Mouse (Mus musculus): Measurements from ENCODE around the gene Rel.
"Not testable (repeated sequence)": the region's sequence is repeated elsewhere in the genome, so short reads cannot be mapped to it uniquely, and the experiment has no call there.

The Rel gene

DNA sequence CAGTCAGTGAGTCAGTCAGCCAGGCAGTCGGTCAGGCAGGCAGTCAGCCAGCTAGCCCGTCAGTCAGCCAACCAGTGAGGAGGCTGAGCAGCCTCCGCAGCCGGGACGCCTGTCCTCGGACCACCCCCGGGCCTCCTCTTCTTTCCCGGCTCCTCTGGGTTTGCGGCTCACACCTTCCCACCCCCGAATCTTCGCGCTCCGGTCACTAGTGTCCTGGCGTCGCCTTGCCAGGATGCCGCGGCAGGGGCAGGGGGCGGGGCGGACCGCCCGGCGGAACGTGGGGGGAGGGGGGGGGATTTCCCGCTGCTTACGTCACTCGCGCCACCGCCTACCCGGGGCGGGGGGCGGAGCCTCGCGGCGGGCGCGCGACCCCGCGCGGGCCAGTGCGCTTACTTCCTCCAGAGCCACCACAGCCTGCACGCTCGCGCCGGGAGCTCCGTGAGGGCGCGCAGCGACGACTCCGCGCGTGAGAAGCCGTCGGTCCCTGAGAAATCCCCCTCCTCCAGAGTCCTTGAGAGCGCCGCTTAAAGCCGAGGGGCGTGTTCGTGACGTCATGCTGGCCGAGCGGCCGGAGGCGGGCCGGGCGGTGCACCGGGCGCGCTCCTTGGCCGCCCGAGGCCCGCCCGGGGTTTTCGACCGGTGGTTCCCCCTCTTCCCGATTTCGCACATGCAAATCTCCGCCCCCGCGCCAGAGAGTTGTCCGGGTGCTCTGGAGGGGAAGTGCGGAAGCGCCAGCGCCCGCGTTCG lies at the start of gene Rel:
TSS of gene Rel (minus strand) at position 211 of the 747 bp plus-strand sequence.
- peak; percentile 97 for DNase-seq (ENCODE audit: low read depth, low spot score)

DNA sequence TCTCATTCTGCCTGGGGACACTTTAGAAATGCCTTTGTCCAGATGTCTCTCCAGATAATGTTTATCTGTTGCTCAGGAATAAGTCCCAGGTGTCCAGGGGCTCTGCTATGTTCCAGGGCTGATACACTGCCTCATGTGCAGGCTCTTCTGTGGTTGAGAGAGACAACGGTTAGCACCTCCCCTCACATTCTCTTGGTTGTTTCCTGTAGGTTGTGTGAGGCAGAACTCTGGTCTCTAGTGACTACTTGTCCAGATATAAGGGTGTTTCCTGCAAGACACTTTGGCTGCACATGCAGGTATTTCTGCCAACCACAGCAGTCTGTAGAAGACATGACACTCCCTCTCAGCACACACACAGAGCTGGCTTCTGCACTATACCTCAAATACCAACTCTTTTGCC lies 48.0 kb upstream of the Rel start:
- DNase-seq (ENCODE audit: low read depth, low spot score): no peak

DNA sequence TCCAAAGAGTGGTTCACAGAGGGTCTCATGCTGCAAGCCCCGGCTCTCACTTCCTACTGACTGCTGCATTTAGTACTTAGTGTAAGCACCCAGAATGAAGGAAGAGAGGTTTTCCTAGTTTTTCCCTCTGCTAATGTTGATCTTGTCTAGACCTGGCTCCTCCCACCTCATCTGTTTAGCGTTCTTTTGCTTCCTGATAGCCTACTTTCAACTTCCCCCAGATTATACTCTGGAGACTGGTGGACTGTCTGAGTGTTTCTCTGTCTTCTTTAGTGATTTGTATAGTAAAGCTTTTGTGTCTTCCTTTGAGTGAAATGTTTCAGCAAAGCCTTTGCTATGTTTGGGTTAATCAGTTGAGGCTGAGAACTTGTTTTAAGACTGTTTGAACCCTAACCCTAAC lies 40.0 kb upstream of the Rel start:
- DNase-seq (ENCODE audit: low read depth, low spot score): peak; percentile 25

DNA sequence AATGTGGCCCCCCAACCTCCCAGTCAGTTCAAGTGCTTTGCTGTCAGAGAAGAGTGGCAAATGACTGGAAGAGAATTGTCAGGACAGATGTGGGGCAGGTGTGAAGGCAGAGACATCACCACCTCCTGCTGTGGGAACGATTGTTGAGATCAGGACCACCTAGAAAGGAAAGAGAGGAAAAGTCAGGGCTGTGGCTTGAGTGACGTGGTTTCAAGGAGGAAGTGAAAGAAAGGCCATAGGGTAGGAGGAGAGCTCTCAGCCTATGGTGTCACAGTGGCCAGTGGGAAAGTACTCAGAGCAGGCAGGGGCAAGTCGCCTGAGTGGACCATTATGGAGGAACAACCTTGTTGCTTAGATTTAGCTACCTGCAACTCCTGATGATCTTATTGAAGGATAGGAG lies 34.9 kb upstream of the Rel start:
- DNase-seq (ENCODE audit: low read depth, low spot score): peak; percentile 27

DNA sequence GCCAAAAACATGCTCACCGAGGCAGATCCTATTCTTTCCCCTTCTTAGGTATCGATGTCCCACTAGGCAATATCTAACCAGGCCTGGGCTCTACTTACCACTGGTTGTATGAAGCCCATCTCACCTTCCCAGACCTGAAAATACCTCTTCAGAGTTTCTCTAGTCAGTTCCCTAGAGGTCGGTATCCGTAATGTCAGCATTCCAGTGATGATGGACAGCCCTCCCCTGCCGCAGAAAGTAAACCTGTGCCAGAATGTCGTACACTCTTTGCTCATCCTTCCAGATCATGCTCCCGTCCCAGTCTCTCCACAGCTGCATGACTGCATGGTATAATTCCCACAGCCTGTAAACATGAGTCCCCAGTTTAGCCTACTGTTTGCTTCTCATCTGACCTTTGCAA lies 32.4 kb upstream of the Rel start:
- no peak for DNase-seq (ENCODE audit: low read depth, low spot score)

DNA sequence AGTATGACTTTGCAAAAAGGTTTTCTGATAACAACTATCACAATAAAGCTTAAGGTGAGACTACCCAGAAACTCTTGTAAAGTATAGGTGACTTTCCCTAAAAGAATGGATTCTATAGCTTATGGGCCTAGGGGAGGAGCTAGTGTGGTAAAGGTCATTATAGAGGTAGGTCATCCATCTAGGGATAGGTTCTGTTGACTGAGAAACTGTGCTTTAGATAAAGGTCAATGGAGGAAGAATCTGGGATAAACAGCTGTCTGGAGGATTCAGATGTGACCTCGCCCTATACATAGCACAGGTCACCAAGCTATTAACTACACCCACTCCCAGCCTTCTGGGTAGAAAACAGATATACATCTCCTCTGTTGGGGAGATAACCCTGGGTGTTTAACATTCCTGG lies 31.5 kb upstream of the Rel start:
- DNase-seq (ENCODE audit: low read depth, low spot score): no peak

DNA sequence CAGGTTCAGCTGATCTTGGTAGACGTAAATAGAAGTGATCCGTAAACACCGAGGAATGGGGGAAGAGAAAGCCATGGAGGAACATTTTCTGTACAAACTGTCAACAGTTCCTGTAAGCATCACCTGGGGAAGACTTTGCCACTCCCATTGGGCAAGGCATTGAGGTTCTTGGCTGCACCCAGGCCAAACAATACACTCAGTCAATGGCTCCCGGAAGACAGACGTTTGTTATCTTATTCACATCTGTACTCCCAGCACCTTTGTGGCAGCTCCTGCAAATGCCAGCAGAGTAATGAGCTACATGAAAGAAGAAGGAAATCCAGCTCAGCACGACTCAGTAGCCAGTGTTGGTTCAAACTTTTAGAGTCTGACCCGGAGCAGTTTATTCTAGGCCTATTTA lies 31.1 kb upstream of the Rel start:
- no peak for DNase-seq (ENCODE audit: low read depth, low spot score)

DNA sequence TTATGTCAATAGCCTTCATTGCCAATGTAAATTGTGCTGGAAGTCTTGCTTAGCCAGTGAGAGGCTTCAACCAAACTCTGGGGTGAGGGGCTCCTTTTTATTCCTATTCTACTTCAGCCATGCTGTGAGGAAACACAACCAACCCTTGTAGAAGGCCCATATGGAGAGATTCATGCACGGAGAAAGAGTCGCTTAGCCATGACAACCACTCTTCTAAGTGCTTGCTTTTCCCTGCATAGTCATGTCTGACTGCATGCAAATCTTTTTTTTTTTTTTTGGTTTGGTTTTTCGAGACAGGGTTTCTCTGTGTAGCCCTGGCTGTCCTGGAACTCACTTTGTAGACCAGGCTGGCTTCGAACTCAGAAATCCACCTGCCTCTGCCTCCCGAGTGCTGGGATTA lies 12.9 kb upstream of the Rel start:
- DNase-seq (ENCODE audit: low read depth, low spot score): not testable (repeated sequence)

DNA sequence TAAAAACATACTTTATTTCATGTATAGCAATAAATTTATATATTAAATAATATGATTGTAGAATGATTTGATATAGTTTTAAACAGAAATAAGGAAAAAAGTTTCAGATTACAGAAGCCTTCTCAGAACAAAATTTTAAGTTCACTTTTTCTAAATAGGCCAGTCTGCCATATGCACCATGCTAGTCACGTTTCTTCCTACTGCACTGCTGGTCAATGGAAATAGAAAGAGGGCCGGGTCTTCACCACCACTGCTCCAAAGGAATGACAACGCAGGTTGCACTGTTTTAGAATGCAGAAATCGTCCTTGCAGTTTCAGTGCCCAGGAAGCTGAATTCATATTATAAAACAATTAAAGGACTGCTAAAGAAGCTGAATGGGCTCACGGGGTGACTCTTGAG lies 12.3 kb upstream of the Rel start:
- DNase-seq (ENCODE audit: low read depth, low spot score): no peak

DNA sequence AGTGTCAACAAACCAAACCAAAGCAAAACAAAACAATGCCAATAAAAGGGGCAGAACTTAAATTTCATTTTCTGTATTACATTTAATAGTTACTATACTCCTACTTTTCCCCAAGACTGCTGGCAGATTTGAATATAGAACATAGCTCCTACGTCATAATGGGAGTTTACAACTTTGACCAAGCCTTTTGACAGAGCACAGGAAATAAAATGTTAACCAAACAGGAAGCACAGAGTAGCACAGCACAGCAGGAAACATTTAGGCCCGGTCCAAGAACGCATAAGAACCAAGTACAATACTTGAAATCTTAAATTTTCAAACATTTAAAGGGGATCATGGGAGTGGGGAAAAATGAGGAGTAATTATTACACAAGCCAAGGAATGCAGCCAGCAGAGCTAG lies 11.3 kb upstream of the Rel start:
- DNase-seq (ENCODE audit: low read depth, low spot score): no peak

DNA sequence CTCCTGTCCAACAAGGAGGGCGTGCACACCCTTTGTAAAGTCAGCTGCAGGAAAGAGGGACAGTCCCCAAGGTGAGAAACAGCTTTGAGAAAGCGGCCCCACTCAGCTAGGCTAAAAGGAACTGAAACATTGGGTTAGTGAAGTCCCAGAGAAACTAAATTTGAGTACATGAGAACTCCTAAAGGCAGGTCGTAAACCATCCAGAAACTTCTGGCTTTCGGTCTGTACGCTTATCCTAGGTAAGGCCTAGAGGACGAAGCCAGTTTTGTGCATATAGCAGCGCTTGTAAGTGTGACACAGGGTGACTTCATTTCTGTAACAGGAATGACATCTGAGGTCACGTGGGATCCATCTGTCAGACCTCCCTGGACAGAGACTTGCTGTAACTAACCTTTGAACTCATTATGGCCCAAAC lies 8.0 kb upstream of the Rel start:
- DNase-seq (ENCODE audit: low read depth, low spot score): peak; percentile 88

DNA sequence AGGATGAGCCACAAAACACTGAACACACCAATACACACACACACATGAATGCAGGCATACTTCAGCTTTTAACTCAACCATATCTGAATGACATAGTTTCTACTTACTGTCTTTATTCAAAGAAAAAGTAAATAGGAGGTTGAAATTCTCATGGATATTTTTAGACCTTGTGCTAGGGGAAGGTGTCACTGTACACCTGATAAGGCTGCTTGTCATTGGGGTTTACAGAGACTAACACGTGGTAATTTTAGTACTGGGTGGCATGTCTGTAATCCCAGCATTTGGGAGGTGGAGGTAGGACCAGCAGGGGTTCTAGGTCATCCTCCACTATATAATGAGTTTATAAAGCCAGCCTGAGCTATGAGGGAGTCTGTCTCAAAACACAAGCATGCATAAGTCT lies 1.7 kb upstream of the Rel start:
- peak; percentile 23 for DNase-seq (ENCODE audit: low read depth, low spot score)

DNA sequence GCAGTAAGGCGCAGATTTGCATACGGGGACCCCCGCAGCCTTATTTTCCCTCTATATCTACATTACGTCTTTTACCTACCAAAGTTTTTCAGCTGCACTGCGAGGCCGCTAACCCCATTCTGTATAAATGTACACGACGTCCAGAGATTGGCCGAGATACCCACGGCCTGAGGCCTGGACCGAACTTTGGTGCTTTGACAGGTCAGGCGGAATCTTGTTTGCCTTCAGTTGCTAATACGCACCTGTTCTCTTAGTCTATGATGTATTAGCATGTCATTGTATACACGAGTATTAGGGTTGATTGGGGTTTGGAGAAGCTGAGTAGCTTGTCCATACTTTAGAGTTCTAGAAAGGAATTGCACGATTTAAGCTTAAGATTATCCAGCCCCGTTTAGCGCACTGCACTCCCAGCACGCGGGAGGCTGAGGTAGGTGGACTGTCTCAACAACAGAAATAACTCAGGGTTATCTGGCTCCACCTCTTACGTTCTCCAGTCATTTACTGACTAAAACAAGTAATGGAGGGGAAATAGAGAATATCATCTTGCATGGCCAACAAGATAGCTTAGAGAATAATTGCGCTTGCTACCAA lies 832 bp upstream of the Rel start:
- DNase-seq (ENCODE audit: low read depth, low spot score): no peak

DNA sequence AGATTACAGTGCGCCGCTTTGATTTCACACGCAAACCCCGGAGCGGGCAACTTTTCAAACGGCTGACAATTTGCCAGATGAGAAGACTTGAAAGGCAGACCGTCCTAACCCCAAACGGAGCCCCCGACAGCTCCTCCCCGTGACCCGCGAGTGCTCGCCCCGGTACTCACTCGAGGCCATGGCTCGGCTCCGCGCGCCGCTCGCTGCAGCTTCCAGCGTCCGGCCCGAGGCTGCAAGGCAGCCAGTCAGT lies 335 bp downstream of the Rel start:
- no peak for DNase-seq (ENCODE audit: low read depth, low spot score)

DNA sequence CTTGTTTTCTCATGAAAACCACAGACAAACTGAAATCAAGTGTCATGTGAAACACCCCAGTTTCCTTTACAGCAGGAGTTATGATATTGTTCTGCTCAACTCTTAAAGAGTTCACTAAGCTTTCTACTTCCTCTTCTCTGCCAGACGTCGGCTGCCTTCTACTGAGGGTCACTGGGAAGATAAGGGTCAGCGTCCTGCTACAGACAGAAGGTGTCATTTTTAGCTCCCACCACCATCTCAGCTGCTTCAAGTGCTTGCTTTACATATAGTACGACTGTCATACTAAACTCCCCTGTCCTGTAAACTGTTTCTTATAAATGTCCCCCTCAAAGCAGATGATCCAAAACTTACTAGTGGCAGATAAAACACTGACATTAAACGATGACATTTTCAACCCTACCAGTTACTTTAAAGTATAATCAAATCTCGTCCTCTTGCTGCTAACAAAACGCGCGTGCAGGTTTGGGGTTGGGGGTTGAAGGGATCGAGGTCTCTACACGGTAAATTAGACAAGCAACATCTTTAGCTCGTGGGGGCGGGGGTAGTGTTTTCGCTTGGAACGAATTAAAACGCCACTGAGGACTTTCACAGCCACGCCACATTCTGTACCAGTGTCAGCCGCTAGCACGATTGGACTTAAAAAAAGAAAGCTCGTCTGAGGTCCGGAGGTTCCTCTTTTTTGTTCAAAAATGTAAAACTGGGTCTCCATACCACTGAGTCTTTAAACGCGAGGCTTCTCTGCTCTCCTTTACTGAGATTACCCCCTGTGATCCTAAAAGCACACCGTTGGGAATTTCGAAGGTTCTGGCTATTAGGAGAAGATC lies 872 bp downstream of the Rel start:
- DNase-seq (ENCODE audit: low read depth, low spot score): peak; percentile 86

DNA sequence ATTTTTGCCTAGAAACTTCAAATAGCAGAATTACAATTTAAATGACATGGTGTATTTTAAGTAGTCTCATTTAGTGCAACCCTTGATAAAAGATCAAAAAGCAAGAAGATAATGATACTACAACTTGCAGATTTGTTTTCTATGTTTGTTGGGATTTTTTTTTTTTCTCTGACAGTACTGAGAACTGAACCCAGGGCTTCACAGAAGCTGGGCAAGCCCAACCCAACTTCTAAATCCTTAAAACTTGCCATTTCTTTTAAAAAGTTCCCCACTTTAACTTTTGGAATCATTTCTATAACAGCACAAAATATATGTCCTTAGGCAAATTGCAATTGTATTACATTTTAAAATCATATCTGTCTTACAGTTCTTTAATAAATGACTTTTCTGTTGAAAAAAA lies 1.7 kb downstream of the Rel start:
- DNase-seq (ENCODE audit: low read depth, low spot score): peak; percentile 43

DNA sequence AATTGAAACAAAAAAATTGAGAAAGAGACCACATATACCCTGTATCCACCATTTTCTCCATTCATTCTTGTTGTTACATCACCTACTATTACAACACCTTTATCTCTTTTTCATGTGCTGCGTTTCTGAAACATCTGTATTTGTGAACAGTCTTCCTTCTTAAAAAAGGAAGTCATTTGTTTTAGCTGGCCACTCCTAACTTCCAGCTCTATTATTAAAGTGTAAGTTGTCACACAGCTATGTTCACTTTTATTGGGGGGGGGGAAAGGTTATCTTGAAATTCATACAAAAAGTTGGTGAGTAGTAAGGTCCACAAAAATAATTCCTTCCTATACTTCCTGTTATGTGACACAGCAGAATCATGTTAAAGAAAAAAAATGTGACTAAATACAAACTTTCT lies 2.8 kb downstream of the Rel start:
- DNase-seq (ENCODE audit: low read depth, low spot score): peak; percentile 59

DNA sequence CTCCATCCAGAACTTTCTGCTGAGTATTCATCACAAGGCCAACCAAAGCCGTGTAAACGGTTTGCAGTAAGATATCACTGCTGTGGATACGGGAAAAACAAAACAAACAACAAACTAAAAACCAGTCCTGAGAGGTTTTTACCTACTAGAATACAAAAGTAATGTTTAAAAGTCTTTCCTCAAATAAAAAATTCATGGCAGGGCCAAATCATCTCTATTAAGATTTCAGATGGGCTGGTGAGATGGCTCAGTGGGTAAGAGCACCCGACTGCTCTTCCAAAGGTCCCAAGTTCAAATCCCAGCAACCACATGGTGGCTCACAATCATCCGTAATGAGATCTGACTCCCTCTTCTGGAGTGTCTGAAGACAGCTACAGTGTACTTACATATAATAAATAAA lies 3.4 kb downstream of the Rel start:
- DNase-seq (ENCODE audit: low read depth, low spot score): not testable (repeated sequence)

DNA sequence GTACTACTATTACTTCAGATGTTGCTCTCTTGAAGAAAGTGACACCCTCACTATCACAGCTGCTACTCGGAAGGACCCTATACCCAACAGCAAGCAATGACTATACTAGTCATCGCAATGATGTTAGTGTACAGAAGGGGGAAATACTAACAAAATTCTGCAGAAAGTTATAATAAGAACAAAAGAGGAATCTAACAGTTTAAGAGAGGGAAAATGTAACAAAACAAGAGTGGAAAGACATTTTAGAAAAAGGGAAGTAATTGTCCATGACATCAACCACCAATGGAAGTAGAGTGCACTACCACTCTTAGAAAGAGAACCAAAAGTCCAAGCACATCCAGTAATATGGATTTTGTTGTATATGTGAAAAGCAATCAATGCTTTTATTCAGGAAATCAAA lies 8.1 kb downstream of the Rel start:
- DNase-seq (ENCODE audit: low read depth, low spot score): no peak

DNA sequence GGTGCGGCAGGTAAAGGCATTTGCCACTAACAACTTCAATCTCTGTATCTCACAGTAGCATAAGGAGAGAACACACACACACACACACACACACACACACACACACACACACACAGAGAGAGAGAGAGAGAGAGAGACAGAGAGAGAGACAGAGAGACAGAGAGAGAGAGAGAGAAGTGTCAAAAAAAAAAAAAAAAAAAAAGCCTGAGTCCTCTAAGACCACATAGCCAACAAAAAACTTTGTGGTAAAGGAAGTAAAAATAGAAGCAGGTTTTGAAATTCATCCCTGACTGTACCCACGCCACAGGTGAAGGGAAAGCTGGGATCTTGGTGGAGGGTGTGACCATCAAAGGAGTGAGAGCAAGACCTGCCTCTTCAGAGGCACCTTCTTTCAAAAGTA lies 12.6 kb downstream of the Rel start:
- no peak for DNase-seq (ENCODE audit: low read depth, low spot score)

DNA sequence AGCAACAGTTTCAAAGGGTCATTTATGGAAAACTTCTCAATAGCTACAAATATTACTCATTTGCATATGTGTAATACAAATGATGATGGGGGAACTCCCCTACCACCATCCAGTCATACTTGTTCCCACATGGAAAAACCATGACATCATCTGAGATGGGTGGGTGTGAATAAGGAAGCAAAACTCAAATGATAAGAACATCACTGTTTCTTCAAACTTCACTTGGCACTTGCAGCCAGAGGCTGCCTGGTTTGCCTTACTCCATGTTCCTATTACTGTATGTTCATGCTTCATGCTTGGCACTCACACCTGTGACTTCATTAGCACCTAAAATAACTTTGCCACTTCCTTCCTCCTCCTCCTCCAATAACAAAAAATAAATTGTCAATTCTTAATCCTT lies 16.4 kb downstream of the Rel start:
- peak; percentile 33 for DNase-seq (ENCODE audit: low read depth, low spot score)

DNA sequence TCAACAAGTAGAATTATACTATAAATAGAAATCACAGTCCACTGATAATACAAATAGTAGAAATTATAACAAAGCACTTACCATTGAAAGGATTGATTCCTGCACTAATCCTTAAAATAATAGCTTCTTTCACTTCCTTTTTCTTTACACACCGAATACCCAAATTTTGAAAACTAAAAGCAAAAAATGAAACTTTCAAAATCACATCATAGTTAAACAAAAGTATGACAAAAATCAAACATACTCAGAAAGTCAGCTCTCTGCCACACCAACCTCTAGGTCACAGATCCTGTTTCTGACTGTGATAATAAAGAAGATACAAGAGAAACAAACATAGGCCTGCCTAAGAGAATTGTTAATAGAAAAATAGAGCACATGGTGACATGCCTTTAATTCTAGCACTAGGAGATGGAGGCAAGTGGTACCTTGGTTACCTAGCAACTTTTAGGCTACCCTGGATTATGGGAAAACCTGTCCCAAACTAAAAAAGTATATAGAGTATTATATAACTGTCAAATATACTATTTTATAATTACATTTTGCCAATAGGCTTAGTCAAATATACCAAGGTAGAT lies 17.5 kb downstream of the Rel start:
- peak; percentile 26 for DNase-seq (ENCODE audit: low read depth, low spot score)

DNA sequence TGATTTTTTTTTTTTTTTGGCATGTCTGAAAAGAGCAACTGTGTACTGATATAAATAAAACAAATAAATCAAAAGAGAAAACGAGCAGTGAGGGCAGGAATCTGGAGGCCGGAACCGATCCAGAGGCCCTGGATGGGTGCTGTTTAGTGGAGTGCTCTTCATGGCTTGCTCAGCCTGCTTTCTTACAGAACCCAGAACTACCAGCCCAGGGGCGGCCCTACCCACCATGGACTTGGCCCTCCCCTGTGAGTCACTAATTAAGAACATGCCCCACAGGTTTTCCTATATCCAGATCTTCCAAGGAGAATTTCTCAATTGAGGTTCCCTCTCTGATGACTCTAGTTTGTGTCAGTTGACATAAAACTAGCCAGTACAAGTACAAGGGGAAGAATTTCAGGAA lies 24.7 kb downstream of the Rel start:
- no peak for DNase-seq (ENCODE audit: low read depth, low spot score)
